Mouse (Mus musculus): Measurements from ENCODE around the gene Gli2. TPM values are rescaled to one million over a fixed set of nuclear protein-coding genes. Genes with fewer than 3 reads are reported as not detected.

Gene Gli2
- total RNA-seq, 1 experiment: 9.8 TPM

DNA sequence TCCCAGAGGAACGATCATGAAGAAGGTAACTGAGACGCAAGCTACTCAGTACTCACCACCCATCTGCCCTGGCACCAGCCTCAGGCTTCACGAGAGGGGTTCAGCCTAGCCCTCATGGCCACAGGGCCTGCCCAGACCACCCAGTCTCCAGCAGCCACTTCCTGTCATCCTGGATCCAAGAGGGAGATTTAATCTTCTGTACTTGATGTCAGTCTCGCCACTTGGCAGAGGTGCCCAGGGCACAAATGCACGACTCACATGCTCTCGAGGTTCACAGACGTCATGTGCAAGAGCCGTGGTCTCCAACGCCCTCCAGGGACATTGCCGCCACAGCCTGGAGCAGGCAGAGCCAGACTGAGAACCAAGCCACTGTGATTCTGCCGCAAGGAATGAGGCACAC lies 84.0 kb downstream of the Gli2 start:
- Histone ChIP-seq H3K4me1 (ENCODE audit: control insufficient read depth in 2 of 2, insufficient read depth in 2 of 2, low read length in 2 of 2, poor library complexity in 1 of 2) (peaks cover 0 to 3% of the 10 kb centered on the region in 2 experiments; a peak in 1 of 4 replicates), H3K9ac (ENCODE audit: insufficient read depth, low read depth, low read length, poor library complexity, severe bottlenecking) (no peak overlapping the region), H3K36me3 (ENCODE audit: control insufficient read depth, insufficient read depth, low read length, poor library complexity, severe bottlenecking) (peaks cover 24% of the 10 kb centered on the region; the same call in 1 of the 2 replicates), H3K27ac (ENCODE audit: insufficient read depth, low read depth, low read length, poor library complexity, severe bottlenecking) (no peak overlapping the region), H3K9me3 (ENCODE audit: control insufficient read depth, insufficient read depth, low read depth, low read length) (no peaks in the 10 kb centered on the region), H3K4me3 (ENCODE audit: insufficient read depth in 1 of 2, low read depth in 1 of 2, low read length in 2 of 2, poor library complexity in 1 of 2, severe bottlenecking in 1 of 2) (no peak overlapping the region)
- no peak for TF ChIP-seq ZC3H11A (IDR thresholded peaks at IDR 0.05; ENCODE audit: borderline replicate concordance, low read depth, low read length)
- no peak for TF ChIP-seq ZNF384 (IDR thresholded peaks at IDR 0.05; ENCODE audit: low read depth, low read length)
- TF ChIP-seq MAFK (IDR thresholded peaks at IDR 0.05; ENCODE audit: insufficient read depth, low read depth, low read length): no peak
- no peak for TF ChIP-seq CHD2 (IDR thresholded peaks at IDR 0.05; ENCODE audit: low read depth, low read length)
- TF ChIP-seq HCFC1 (IDR thresholded peaks at IDR 0.05; ENCODE audit: borderline replicate concordance, insufficient read depth, low read length): no peak
- in situ Hi-C loops (cut with MboI; ENCODE audit: low sequenced_read_pairs in 2 of 2, unreplicated experiment in 2 of 2): no loop called here
- DNase-seq (ENCODE audit: low read depth, low spot score): no peak

DNA sequence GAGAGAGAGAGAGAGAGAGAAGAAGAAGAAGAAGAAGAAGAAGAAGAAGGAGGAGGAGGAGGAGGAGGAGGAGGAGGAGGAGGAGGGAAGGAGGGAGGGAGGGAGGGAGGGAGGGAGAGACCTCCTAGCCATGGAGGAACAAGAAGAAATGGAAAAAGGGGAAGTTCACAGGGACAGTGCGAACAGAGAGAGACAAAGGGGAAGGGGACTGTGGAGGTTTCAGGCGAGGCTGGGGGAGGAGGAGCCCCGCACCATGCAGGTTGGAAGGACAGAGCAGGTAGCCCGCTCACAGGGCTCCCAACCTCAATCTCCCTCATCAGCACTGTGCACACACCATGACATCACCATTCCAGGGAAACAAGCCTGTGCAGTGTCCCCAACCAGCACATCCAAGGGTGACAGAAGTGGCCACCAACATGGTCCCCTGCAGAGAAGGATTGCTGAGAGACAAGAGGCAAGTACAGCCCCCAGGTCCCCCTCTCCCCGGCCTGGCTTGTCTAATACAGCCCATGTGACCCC lies 84.7 kb downstream of the Gli2 start:
- H3K36me3 ChIP-seq (ENCODE audit: control insufficient read depth, insufficient read depth, low read length, poor library complexity, severe bottlenecking): peaks cover 26% of the 10 kb centered on the region; the same call in 1 of the 2 replicates
- no peak overlapping the region for H3K4me3 ChIP-seq (ENCODE audit: insufficient read depth in 1 of 2, low read depth in 1 of 2, low read length in 2 of 2, poor library complexity in 1 of 2, severe bottlenecking in 1 of 2)
- no peak overlapping the region for H3K27ac ChIP-seq (ENCODE audit: insufficient read depth, low read depth, low read length, poor library complexity, severe bottlenecking)
- no peak overlapping the region for H3K9ac ChIP-seq (ENCODE audit: insufficient read depth, low read depth, low read length, poor library complexity, severe bottlenecking)
- peaks cover 0 to 3% of the 10 kb centered on the region in 2 experiments; a peak in 1 of 4 replicates for H3K4me1 ChIP-seq (ENCODE audit: control insufficient read depth in 2 of 2, insufficient read depth in 2 of 2, low read length in 2 of 2, poor library complexity in 1 of 2)
- in situ Hi-C loops (cut with MboI; ENCODE audit: low sequenced_read_pairs in 2 of 2, unreplicated experiment in 2 of 2): no loop called here
- DNase-seq (ENCODE audit: low read depth, low spot score): no peak
- TF ChIP-seq ZC3H11A (IDR thresholded peaks at IDR 0.05; ENCODE audit: borderline replicate concordance, low read depth, low read length): no peak
- no peak for TF ChIP-seq ZNF384 (IDR thresholded peaks at IDR 0.05; ENCODE audit: low read depth, low read length)
- TF ChIP-seq MAFK (IDR thresholded peaks at IDR 0.05; ENCODE audit: insufficient read depth, low read depth, low read length): no peak
- no peak for TF ChIP-seq HCFC1 (IDR thresholded peaks at IDR 0.05; ENCODE audit: borderline replicate concordance, insufficient read depth, low read length)
- no peak for TF ChIP-seq CHD2 (IDR thresholded peaks at IDR 0.05; ENCODE audit: low read depth, low read length)
- no peaks in the 10 kb centered on the region for H3K9me3 ChIP-seq (ENCODE audit: control insufficient read depth, insufficient read depth, low read depth, low read length)

DNA sequence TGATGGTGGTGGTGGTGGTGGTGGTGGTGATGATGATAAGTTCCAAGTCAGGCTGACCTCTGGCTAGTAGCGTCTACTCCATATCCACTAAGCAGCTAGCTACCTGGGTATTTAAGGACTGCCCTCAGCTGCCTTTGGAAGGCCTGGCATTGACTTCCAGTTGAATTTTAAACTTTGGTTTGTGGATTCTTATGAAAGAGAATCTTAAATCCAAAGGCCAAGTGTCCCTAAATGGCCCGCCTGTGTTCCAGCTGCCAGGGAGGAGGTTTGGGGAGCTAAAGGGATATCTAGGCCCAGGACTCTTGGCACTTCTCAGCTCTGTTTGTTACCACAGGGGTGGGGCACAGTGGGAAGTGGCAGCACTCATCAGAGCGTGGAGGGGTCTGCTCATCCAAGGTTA lies 85.4 kb downstream of the Gli2 start:
- Histone ChIP-seq H3K9ac (ENCODE audit: insufficient read depth, low read depth, low read length, poor library complexity, severe bottlenecking) (no peak overlapping the region), H3K4me1 (ENCODE audit: control insufficient read depth in 2 of 2, insufficient read depth in 2 of 2, low read length in 2 of 2, poor library complexity in 1 of 2) (peaks cover 0 to 3% of the 10 kb centered on the region in 2 experiments; a peak in 1 of 4 replicates), H3K27ac (ENCODE audit: insufficient read depth, low read depth, low read length, poor library complexity, severe bottlenecking) (no peak overlapping the region), H3K9me3 (ENCODE audit: control insufficient read depth, insufficient read depth, low read depth, low read length) (no peaks in the 10 kb centered on the region), H3K4me3 (ENCODE audit: insufficient read depth in 1 of 2, low read depth in 1 of 2, low read length in 2 of 2, poor library complexity in 1 of 2, severe bottlenecking in 1 of 2) (no peak overlapping the region), H3K36me3 (ENCODE audit: control insufficient read depth, insufficient read depth, low read length, poor library complexity, severe bottlenecking) (peaks cover 19% of the 10 kb centered on the region; the same call in 1 of the 2 replicates)
- in situ Hi-C loops (cut with MboI; ENCODE audit: low sequenced_read_pairs in 2 of 2, unreplicated experiment in 2 of 2): no loop called here
- DNase-seq (ENCODE audit: low read depth, low spot score): no peak
- TF ChIP-seq MAFK (IDR thresholded peaks at IDR 0.05; ENCODE audit: insufficient read depth, low read depth, low read length): no peak
- TF ChIP-seq ZC3H11A (IDR thresholded peaks at IDR 0.05; ENCODE audit: borderline replicate concordance, low read depth, low read length): no peak
- no peak for TF ChIP-seq CHD2 (IDR thresholded peaks at IDR 0.05; ENCODE audit: low read depth, low read length)
- TF ChIP-seq ZNF384 (IDR thresholded peaks at IDR 0.05; ENCODE audit: low read depth, low read length): no peak
- TF ChIP-seq HCFC1 (IDR thresholded peaks at IDR 0.05; ENCODE audit: borderline replicate concordance, insufficient read depth, low read length): no peak

DNA sequence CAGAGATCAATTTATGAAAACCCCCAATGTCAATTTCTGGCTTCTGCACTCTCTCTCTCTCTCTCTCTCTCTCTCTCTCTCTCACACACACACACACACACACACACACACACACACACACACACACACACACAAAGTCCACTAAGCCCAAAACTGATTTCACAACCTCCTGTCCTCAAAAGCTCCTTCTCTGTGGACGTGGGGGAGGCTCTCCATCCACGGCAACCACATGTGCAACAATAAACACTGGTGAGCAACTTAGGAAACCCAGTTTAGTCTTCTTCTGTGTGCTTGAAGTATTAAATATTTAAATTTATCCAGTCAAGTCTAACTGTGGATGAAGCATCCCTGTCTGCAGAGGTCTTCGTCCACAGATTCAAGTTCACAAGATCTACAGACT lies 86.1 kb downstream of the Gli2 start:
- H3K9ac ChIP-seq (ENCODE audit: insufficient read depth, low read depth, low read length, poor library complexity, severe bottlenecking): no peak overlapping the region
- no peaks in the 10 kb centered on the region for H3K9me3 ChIP-seq (ENCODE audit: control insufficient read depth, insufficient read depth, low read depth, low read length)
- in situ Hi-C loops (cut with MboI; ENCODE audit: low sequenced_read_pairs in 2 of 2, unreplicated experiment in 2 of 2): no loop called here
- peaks cover 0 to 3% of the 10 kb centered on the region in 2 experiments; a peak in 1 of 4 replicates for H3K4me1 ChIP-seq (ENCODE audit: control insufficient read depth in 2 of 2, insufficient read depth in 2 of 2, low read length in 2 of 2, poor library complexity in 1 of 2)
- H3K27ac ChIP-seq (ENCODE audit: insufficient read depth, low read depth, low read length, poor library complexity, severe bottlenecking): no peak overlapping the region
- no peak for TF ChIP-seq MAFK (IDR thresholded peaks at IDR 0.05; ENCODE audit: insufficient read depth, low read depth, low read length)
- no peak for TF ChIP-seq ZNF384 (IDR thresholded peaks at IDR 0.05; ENCODE audit: low read depth, low read length)
- no peak for TF ChIP-seq ZC3H11A (IDR thresholded peaks at IDR 0.05; ENCODE audit: borderline replicate concordance, low read depth, low read length)
- no peak for TF ChIP-seq CHD2 (IDR thresholded peaks at IDR 0.05; ENCODE audit: low read depth, low read length)
- no peak for TF ChIP-seq HCFC1 (IDR thresholded peaks at IDR 0.05; ENCODE audit: borderline replicate concordance, insufficient read depth, low read length)
- H3K4me3 ChIP-seq (ENCODE audit: insufficient read depth in 1 of 2, low read depth in 1 of 2, low read length in 2 of 2, poor library complexity in 1 of 2, severe bottlenecking in 1 of 2): no peak overlapping the region
- peaks cover 19% of the 10 kb centered on the region; the same call in 1 of the 2 replicates for H3K36me3 ChIP-seq (ENCODE audit: control insufficient read depth, insufficient read depth, low read length, poor library complexity, severe bottlenecking)
- no peak for DNase-seq (ENCODE audit: low read depth, low spot score)

Data from ES-E14 (cell line).